Mouse (Mus musculus) heart, adult 2 months (tissue): Measurements from ENCODE around the gene Lcmt1. TPM values are rescaled to one million over a fixed set of nuclear protein-coding genes. Genes with fewer than 3 reads are reported as not detected.
A peak's percentile ranks its signal among the peaks of the same experiment; 100 is the strongest.

Source experiments
- DNase-seq, 2 experiments: peaks; one replicate each; pipeline ENCODE4 v3.0.0; 2021
- H3K27ac ChIP-seq: fragments of 200-600 bp; 2 replicates; pipeline ENCODE4 v1.8.1; 2022
- H3K27me3 ChIP-seq: fragments of 200-500 bp; 2 replicates; pipeline ENCODE4 v1.6.1; 2012; ENCODE audit warnings: mild to moderate bottlenecking, low read length, inconsistent platforms, mixed read lengths; ENCODE audit not compliant: control insufficient read depth, insufficient read depth
- H3K36me3 ChIP-seq: fragments of 200-500 bp; 2 replicates; pipeline ENCODE4 v1.6.1; 2012; ENCODE audit warnings: low read length, inconsistent platforms; ENCODE audit not compliant: control insufficient read depth, insufficient read depth
- H3K4me1 ChIP-seq: fragments of 200-500 bp; 2 replicates; pipeline ENCODE4 v1.6.1; 2011; ENCODE audit warnings: low read length; ENCODE audit not compliant: control insufficient read depth, insufficient read depth
- H3K4me3 ChIP-seq: fragments of 200-600 bp; 2 replicates; pipeline ENCODE4 v1.8.1; 2022
- H3K79me2 ChIP-seq: fragments of 200-500 bp; replicated peaks from 2 replicates; pipeline ENCODE4 v1.6.1; 2012; ENCODE audit warnings: mild to moderate bottlenecking, inconsistent platforms, low read length, moderate library complexity, mixed read lengths; ENCODE audit not compliant: control insufficient read depth, insufficient read depth
- H3K9ac ChIP-seq: fragments of 200-500 bp; 2 replicates; pipeline ENCODE4 v1.6.1; 2012; ENCODE audit warnings: low read depth, mild to moderate bottlenecking, control low read depth, inconsistent platforms, low read length, mixed read lengths
- CTCF ChIP-seq: fragments of 200-600 bp; IDR thresholded peaks from 2 replicates; pipeline ENCODE4 v1.8.1; 2022; ENCODE audit warnings: antibody characterized with exemption, mild to moderate bottlenecking, moderate library complexity
- EP300 ChIP-seq: fragments of 200-500 bp; IDR thresholded peaks from 2 replicates; pipeline ENCODE4 v1.6.1; 2011; ENCODE audit warnings: low read depth, low read length, control low read depth; ENCODE audit not compliant: insufficient read depth
- POLR2A ChIP-seq: fragments of 200-500 bp; IDR thresholded peaks from 2 replicates; pipeline ENCODE4 v1.6.1; 2011; ENCODE audit warnings: mild to moderate bottlenecking, low read depth, low read length, control low read depth; ENCODE audit not compliant: insufficient read depth
- WGBS: fragments of 180-500 bp; shearing (Covaris S2); methylation state at CpG from one replicate; pipeline ENCODE4 v1.1.7; 2018; 5-methylcytosine and 5-hydroxymethylcytosine counted together
- intact Hi-C: fragments of 180-260 bp; cut with DNase I; formaldehyde crosslinking; loops from one replicate; pipeline ENCODE4 v1.15.1; 2025
- polyA plus RNA-seq: library from polyadenylated mRNA; depleted of rRNA; stranded (reverse); fragments of >200 nt; gene quantifications from 2 replicates; pipeline ENCODE4 v1.2.3, GENCODE M21; 2012; rRNA removed
- total RNA-seq, 2 experiments: library from RNA; stranded (reverse); gene quantifications; 2 replicates each; pipeline ENCODE4 v1.2.3; 2021

Gene Lcmt1
- total and polyA plus RNA-seq, 3 experiments: 18.5 to 22.0 (median 21.7) TPM

GRCm38 (mm10) chr7:123465692-123466387 lies 96.3 kb downstream of the Lcmt1 start:
- Histone ChIP-seq H3K4me3 (no peak overlapping the region), H3K4me1 (peaks cover 1% of the 10 kb centered on the region; the same call in 1 of the 2 replicates), H3K27me3 (no peaks in the 10 kb centered on the region), H3K79me2 (no peaks in the 10 kb centered on the region), H3K36me3 (no peaks in the 10 kb centered on the region), H3K27ac (no peak overlapping the region), H3K9ac (no peak overlapping the region)
- 31% methylated on average over 6 of the region's 6 CpGs for WGBS
- intact Hi-C loops: loop anchor here (1.0 to 2.0 kb wide), 4 partner anchors 67 to 521 kb away; no protein-coding TSS in a partner anchor
- TF ChIP-seq CTCF: peak; percentile 95
- peak; percentile 95 for TF ChIP-seq EP300
- no peak for TF ChIP-seq POLR2A
- DNase-seq: peak; percentile 54 to 72

GRCm38 (mm10) chr7:123467961-123468360 lies 98.4 kb downstream of the Lcmt1 start:
- intact Hi-C loops: no loop called here
- H3K79me2 ChIP-seq: no peaks in the 10 kb centered on the region
- DNase-seq: no peak
- no peak overlapping the region for H3K4me3 ChIP-seq
- 93% methylated on average over 1 of the region's 1 CpGs for WGBS
- H3K36me3 ChIP-seq: no peaks in the 10 kb centered on the region
- no peak overlapping the region for H3K27ac ChIP-seq
- H3K4me1 ChIP-seq: no peaks in the 10 kb centered on the region
- no peak for TF ChIP-seq POLR2A
- no peak for TF ChIP-seq CTCF
- no peak for TF ChIP-seq EP300
- no peak overlapping the region for H3K9ac ChIP-seq
- H3K27me3 ChIP-seq: no peaks in the 10 kb centered on the region

Other genes with a start within 250 kb of the Lcmt1 start
- gene Tnrc6a, start 245.9 kb upstream of the Lcmt1 start, total RNA-seq: 10 to 100 TPM; 22.8 to 34.2 TPM
- 24.2 and 34.4 TPM in 2 replicates for gene Tnrc6a, start 245.9 kb upstream of the Lcmt1 start, polyA plus RNA-seq
- not detected for gene Slc5a11, start 155.0 kb upstream of the Lcmt1 start, total RNA-seq
- 0.10 TPM in 1 of 2 replicates, not detected in the other for gene Slc5a11, start 155.0 kb upstream of the Lcmt1 start, polyA plus RNA-seq
- gene Arhgap17, start 131 bp downstream of the Lcmt1 start, total RNA-seq: 10 to 100 TPM; 14.6 to 17.0 TPM
- gene Arhgap17, start 131 bp downstream of the Lcmt1 start, polyA plus RNA-seq: 10.0 and 13.8 TPM in 2 replicates
- 1 to 10 TPM; 5.2 to 6.2 TPM for gene Aqp8, start 92.5 kb downstream of the Lcmt1 start, total RNA-seq
- 0.94 and 1.7 TPM in 2 replicates for gene Aqp8, start 92.5 kb downstream of the Lcmt1 start, polyA plus RNA-seq
- under 1 TPM; 0.21 to 0.25 TPM for gene Zkscan2, start 130.7 kb downstream of the Lcmt1 start, total RNA-seq
- 0.12 and 0.21 TPM in 2 replicates for gene Zkscan2, start 130.7 kb downstream of the Lcmt1 start, polyA plus RNA-seq